Mouse (Mus musculus) lung, adult 2 months (tissue): ENCODE data around the gene Macf1.

Experiments
- CTCF ChIP-seq: fragments of 200-500 bp; IDR thresholded peaks from 2 replicates; pipeline ENCODE4 v1.5.1; 2011; ENCODE audit warnings: mild to moderate bottlenecking, low read length, control low read depth; ENCODE audit not compliant: insufficient read depth
- POLR2A ChIP-seq: fragments of 200-500 bp; IDR thresholded peaks from 2 replicates; pipeline ENCODE4 v1.6.1; 2011; ENCODE audit warnings: low read depth, mild to moderate bottlenecking, control low read depth, low read length, borderline replicate concordance; ENCODE audit errors: extremely low read depth

GRCm38 (mm10) chr4:123601036-123601435, 83.1 kb downstream of the Macf1 start:
- TF ChIP-seq CTCF (no peak), POLR2A (no peak)
